Mouse (Mus musculus): ENCODE data around the gene Rgsl1.

GRCm38 (mm10) chr1:153736096-153736495 is 107.8 kb downstream of the Rgsl1 start:
- TF ChIP-seq CTCF (IDR thresholded peaks at IDR 0.05; ENCODE audit: low read depth) (no peak), EP300 (optimal IDR thresholded peaks at IDR 0.05) (no peak)

Measured in stomach, postnatal 0 days (tissue).